Mouse (Mus musculus): ENCODE measurements around the gene Rcn3. TPM values are rescaled to one million over a fixed set of nuclear protein-coding genes. Genes with fewer than 3 reads are reported as not detected.
"Not testable (repeated sequence)": the region's sequence is repeated elsewhere in the genome, so short reads cannot be mapped to it uniquely, and the experiment has no call there.

Rcn3 gene
- total RNA-seq, 2 experiments from 2014 or later, result 3.8 to 4.9 TPM

DNA sequence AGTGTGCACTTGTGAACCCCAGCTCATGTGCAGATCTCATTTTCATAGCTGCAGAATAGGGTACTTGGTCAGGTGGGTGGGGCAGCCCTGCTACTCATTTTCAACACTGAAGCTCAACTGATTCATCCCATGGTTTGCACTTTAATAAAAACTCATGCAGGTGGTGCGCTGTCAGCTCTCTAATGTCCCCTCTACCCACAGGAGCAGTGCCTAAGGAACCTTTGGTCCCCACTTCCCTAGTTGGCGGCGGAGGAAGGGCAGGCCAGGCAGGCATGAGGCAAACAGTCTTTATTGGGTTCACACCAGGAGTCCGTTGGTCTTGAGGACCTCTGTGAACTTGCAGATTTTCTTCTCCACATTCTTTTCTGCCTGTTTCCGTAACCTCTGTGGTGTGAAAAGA is 33.6 kb upstream of the Rcn3 start:
- intact Hi-C loops (cut with DNase I), result not testable (repeated sequence)

DNA sequence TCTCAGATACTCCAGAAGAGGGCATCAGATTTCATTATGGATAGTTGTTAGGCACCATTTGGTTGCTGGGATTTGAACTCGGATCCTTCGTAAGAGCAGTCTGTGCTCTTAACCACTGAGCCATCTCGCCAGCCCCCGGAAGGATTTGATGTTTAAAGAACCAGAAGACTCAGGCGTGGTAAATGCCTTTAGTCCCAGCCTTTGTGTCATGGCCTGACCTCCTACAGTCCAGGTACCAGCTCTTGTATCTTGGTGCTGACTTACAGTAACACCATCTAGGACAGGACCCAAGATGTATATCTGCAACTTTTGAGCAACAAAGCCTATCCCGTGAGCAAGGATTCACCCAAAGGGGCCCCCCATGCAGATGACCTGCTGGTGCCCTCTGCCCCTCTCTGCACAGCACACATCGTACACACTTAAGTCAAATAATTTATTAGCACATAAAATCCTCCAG is 33.2 kb upstream of the Rcn3 start:
- intact Hi-C loops (cut with DNase I), result no loop called here
- no peak for DNase-seq (ENCODE audit: low spot score in 2 of 2)

More for the DNA sequence above, 33.6 kb upstream of the Rcn3 start:
- not testable (repeated sequence) for DNase-seq (ENCODE audit: low spot score in 2 of 2)

DNA sequence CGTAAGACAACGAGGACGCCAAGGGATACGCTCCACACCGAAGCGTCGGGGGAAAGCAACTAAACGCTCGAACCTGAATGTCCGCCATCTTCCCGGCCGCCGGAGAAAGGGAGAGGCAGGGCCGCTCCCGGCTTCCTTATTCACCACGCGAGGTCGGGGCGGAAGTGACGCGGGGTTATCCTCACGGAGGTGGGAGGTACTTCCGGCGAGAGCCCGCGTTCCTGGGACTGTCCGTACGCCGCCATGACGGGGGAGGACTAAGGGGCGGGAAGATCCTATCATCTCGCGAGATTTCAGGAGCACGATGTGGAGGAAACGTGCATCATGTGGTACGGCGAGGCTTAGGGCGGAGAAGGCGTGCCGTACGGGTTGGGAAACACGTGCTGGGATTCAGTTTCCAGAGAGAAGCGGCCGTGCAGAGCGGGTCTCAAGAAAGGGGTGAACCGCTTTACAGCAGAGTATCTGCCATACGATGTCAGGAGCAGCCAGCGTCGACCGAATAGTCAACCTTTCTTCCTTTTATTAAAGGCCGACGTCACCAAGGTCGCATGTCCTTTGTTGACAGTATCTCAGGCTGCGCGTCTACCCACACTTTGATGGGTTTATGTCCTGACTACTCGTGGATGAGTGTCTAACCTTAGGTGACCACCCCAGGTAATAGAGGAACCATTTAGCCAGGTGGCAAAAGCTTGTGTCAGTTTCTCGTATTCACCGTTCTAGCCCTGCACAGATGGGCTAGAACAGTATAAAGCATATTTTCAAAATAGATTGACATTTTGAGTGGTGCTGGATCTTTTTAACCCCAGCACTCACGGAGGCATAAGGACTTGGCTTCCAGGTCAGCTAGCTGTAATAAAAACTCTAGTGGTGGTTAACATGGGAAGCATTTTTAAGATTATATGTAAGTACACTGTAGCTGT is 32.5 kb upstream of the Rcn3 start, which contains the start of gene Rps11:
Gene Rps11, minus strand, starts transcription at position 216 of the 920 bp plus-strand sequence.
- peak; percentile 98 to 99 for DNase-seq (ENCODE audit: low spot score in 2 of 2)
- intact Hi-C loops (cut with DNase I), result loop anchor here (5.0 kb wide), 1 partner anchor 42 kb away; no protein-coding TSS in a partner anchor

DNA sequence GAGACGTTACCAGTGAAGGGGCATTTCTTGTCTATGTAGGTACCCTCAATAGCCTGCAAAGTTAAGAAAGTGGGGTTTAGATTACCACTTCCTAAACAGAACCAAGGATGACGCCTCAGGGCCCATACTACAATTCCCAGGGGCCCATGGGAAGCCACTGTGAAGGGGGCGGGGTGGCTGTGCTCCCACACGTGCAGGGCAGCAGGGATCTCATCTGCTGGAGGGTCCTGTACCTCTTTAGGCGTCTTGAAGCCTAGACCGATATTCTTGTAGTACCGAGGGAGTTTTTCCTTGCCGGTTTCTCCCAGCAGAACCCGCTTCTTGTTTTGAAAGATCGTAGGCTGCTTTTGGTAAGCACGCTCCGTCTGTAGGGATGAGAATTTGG is 31.2 kb upstream of the Rcn3 start:
- no peak for DNase-seq (ENCODE audit: low spot score in 2 of 2)
- intact Hi-C loops (cut with DNase I), result loop anchor here (5.0 kb wide), 1 partner anchor 41 kb away; no protein-coding TSS in a partner anchor

DNA sequence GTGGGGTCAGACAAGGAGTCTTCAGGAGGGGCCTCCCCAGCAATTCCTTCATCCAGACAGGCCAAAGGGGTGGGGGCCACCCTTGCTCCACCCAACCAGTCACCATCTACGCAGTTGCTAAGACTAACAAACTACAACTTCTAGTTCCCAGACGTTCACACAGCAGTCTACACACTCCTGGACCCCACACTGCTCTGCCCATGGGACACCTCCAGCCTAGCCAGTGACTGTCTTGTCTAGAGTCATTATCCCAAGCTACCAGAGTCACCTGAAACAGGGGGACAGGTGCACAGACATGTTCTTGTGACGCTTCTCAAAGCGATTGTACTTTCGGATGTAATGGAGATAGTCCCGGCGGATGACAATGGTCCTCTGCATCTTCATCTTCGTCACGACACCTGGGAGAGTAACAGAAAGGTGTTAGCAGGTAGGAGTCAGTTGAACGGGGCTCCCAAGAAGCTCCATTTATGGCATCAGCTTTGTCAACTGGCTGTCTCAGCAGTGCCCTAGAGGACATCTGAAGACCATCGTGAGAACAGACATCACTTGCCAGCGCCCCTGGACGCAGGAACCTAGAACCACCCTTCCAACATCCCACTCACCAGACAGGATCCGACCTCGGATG is 30.7 kb upstream of the Rcn3 start:
- no peak for DNase-seq (ENCODE audit: low spot score in 2 of 2)
- intact Hi-C loops (cut with DNase I), result loop anchor here (5.0 kb wide), 1 partner anchor 40 kb away; no protein-coding TSS in a partner anchor

DNA sequence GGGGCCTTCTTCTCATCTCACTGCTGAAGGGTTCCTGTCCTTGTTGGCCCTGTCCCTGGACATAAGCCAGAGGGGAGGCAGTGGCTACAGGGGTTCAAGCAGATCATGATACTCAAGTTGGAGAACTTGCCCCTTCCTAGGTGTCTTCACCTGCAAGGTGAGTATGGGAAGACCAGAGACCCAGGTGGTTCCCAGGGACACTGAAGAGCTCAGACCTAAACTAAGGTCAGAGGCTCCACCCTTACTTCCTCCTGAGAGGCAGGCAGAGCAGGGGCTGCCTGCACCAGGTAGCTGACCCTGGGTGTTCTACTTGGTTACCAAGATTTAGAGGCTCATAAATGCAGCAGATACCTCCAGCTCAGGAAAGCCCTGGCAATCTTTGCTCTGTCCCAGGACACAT is 29.9 kb upstream of the Rcn3 start:
- DNase-seq (ENCODE audit: low spot score in 2 of 2), result no peak
- intact Hi-C loops (cut with DNase I), result loop anchor here (5.0 kb wide), 1 partner anchor 40 kb away; no protein-coding TSS in a partner anchor

DNA sequence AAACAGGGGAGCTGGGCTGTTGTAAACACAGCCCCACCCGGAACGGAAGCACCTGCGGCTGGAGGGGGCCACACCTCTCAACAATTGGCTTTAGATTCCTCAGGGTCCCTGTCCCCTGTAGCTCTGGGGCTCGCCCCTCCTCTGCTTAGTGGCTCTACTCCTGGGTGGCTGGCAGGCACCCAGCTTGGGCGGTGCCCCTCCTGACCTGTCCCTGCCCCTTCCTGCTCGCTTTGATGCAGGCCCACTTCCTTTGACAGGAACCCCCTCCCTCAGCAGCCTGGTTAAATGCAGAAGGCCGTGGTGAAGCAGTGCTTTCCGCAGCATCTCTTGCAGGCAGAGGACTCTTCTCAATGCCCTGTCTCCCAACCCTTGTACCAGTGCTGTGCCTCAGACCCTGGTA is 29.4 kb upstream of the Rcn3 start:
- intact Hi-C loops (cut with DNase I), result loop anchor here (5.0 kb wide), 1 partner anchor 39 kb away; no protein-coding TSS in a partner anchor
- no peak for DNase-seq (ENCODE audit: low spot score in 2 of 2)

DNA sequence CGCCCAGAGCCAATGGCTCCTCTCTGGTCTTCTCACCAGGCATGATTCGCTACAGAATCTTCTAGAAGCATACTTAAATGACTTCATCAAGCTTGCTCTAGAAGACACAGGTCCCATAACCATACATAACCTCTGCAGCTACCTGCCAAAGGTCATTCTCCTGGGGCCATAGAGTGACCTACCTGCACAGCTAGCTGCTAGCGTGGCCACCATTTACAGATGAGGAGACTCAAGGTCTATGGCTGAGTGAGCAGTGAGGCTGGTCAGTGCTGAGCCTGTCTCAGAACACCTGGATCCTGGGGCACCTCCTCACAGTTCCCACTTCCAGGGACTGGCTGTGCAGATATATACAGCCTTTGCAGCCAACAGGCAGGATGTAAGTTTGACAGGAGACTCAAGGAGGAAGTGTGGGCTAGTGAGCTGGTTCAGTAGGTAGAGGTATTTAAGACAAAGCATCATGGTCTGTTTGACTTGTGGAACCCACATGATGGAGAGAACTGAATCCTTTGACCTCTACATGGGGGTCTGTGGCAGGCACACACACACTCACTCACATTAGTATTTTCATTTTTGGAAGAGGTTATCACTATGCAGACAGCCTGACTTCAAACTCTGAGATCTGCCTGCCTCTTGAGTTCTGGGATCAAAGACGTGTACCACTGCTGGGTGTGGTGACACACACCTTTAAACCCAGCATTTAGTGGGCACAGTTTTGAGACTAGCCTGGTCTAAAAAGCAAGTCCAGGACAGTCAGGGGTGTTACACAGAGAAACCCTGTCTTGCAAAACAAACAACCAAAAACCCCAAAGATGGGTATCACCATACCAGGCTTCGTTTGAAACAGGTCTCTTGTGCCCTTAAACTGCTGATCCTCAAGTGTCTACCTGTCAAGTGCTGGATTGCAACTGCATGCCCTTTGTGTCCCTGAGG is 28.0 kb upstream of the Rcn3 start:
- DNase-seq (ENCODE audit: low spot score in 2 of 2), result no peak
- intact Hi-C loops (cut with DNase I), result loop anchor here (5.0 kb wide), 1 partner anchor 38 kb away; no protein-coding TSS in a partner anchor

DNA sequence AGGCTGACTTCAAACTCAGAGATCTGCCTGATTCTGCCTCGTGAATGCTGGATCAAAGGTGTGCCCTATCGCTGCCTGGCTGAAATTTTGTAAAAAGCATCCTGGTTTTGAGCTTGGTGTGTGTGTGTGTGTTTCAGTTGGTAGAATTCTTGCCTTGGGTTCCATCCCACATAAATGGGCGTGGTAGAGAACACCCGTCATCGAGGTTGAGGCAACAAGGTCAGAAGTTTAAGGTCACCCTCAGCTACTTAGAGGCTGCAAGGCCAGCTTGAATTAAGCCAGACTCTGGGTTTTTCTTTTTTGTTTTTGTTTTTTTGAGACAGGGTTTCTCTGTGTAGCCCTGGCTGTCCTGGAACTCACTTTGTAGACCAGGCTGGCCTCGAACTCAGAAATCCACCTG is 26.3 kb upstream of the Rcn3 start:
- intact Hi-C loops (cut with DNase I), result no loop called here
- DNase-seq (ENCODE audit: low spot score in 2 of 2), result no peak

DNA sequence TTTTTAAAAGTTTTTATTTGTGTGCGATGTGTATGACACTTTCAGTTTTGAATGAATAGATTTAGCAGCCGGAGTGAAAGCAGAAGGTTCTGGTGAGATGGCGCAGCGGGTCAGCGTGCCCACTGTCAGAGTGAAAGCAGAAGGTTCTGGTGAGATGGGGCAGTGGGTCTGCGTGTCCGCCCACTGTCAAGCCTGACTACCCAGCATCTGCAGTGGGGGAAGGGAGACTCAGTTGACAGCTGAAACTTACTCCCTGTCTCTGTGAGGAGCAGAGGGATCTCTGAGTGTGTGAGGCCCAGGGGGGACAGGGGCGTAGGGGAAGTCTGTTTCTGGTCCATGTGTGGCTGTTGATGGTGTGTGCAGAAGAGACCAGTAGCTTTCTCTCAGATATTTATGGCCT is 25.5 kb upstream of the Rcn3 start:
- intact Hi-C loops (cut with DNase I), result no loop called here

DNA sequence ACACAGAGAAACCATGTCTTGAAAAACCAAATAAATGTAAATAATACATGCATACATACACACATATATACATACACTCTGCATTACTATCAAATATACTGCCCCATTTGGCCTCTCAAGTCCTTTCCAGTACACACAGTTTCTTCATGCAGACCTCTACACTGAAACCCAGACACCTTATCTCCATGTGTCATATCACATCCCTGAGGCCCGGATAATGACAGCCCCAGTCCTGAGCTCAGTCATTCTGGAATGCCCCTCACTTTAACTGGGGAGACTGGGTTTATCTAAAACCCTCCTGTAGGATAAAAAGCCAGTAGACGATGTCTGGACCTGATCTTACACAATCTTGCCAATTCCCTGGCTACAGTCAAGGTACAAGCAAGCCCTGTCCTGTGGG is 21.5 kb upstream of the Rcn3 start:
- no peak for DNase-seq (ENCODE audit: low spot score in 2 of 2)
- intact Hi-C loops (cut with DNase I), result no loop called here

More for the DNA sequence above, 25.5 kb upstream of the Rcn3 start:
- DNase-seq (ENCODE audit: low spot score in 2 of 2), result no peak

DNA sequence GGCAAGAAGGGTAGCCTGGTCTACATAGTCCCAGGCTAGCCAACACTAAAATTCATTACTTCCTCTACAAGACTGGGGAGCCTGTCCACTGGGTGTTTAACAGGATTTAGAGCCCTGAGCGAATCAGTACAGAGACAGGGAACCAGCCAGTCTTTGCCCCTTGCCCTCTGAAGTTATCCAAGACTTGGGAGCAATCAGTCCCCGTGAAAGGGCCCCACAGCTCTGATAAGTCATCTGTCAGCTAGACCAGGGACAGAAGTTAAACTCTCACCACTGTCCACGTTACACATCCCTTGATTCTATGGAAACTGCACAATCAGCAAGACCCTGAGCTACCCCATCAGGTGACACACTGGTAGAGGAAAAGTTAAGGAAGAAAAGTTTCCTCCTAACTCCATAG is 20.5 kb upstream of the Rcn3 start:
- intact Hi-C loops (cut with DNase I), result no loop called here
- no peak for DNase-seq (ENCODE audit: low spot score in 2 of 2)

DNA sequence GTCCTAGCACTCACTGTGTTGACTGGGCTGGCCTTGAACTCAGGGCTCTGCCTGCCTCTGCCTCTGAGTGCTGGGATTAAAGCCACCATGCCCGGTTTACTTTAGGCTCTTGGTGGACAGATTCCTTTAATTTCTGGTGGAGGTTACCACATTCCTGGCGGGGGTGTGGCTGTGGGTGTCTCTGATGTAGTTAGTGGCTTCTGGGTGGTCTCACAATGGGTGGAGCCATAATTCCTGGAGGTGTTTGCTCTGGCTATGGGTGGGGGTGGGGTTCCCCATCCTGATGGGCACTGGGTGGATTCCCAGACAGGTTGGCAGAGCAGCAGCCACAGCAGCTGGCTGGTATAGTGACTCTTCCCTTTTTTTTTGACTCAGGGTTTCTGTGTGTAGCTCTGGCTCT is 19.9 kb upstream of the Rcn3 start:
- intact Hi-C loops (cut with DNase I), result no loop called here
- no peak for DNase-seq (ENCODE audit: low spot score in 2 of 2)

DNA sequence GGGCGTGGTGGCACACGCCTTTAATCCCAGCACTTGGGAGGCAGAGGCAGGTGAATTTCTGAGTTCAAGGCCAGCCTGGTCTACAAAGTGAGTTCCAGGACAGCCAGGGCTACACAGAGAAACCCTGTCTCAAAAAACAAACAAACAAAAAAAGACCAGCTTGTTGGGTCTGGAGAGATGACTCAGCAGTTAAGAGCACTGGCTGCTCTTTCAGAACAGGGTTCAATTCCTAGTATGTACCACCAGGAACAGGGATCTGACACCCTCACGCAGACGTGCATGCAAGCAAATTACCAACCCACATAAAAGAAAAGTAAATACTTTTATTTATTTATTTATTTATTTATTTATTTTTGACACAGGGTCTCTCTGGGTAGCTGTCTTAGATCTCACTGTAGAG is 18.1 kb upstream of the Rcn3 start:
- DNase-seq (ENCODE audit: low spot score in 2 of 2); intact Hi-C loops (cut with DNase I): not testable (repeated sequence)

DNA sequence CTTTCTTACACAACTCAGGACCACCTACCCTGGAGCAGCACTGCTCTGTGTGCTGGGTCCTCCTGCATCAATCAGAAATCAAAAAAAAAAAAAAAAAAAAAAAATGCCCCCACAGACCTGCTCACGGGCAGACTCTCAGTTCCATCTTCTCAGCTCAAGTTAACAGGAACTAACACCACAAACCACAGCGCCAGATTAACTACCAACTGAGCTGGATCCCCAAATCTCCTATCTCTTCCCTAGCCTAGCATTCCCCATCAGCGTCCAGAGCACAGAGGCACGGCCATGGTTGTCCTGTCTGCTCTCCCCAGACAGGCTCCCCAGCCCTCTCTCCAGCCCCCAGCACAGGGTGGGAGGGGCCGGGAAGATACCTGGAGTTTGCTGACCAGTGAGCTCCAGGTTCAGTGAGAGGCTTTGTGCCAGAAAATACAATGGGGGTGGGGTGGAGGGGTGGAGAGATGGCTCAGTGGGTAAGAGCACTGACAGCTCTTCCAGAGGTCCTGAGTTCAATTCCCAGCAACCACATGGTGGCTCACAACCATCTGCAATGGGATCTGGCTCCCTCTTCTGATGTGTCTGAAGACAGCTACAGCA is 15.1 kb upstream of the Rcn3 start:
- no peak for DNase-seq (ENCODE audit: low spot score in 2 of 2)
- intact Hi-C loops (cut with DNase I), result no loop called here

DNA sequence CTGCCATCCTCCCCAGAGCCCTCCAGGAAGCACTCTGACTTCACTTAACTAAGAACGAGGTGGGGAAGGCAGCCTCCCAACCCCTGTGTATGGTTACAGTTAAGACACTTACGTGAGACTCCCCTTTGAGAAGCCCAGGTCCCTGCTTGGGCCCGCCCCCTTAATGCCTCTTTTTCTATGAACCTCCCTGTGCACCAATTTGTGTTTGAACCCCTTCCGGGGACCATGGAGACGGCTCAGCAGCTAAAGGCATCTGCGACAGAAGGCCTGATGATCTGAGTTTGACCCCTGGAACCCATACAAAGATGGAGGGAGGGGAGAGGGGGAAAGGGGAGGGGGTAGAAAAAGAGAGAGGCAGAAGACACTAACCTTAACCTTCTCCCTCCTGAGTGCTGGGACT is 14.4 kb upstream of the Rcn3 start:
- DNase-seq (ENCODE audit: low spot score in 2 of 2), result no peak
- intact Hi-C loops (cut with DNase I), result no loop called here

DNA sequence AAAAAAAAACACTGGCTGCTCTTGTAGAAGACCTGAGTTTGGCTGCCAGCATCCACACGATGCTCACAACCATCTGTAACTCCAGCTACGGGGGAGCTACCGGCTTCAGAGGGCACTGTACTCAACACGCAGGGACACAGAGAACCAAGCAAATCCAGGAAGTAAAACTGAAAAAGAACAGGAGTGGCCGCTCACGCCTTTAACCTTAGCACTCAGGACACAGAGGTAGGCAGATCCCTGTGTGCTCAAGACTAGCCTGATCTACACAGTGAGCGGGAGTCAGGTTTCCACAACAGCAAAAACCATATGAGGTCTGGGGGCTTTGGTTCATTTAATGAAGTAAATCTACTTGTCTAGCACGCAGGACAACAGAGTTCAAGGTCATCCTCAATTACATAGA is 13.5 kb upstream of the Rcn3 start:
- intact Hi-C loops (cut with DNase I), result no loop called here
- no peak for DNase-seq (ENCODE audit: low spot score in 2 of 2)

DNA sequence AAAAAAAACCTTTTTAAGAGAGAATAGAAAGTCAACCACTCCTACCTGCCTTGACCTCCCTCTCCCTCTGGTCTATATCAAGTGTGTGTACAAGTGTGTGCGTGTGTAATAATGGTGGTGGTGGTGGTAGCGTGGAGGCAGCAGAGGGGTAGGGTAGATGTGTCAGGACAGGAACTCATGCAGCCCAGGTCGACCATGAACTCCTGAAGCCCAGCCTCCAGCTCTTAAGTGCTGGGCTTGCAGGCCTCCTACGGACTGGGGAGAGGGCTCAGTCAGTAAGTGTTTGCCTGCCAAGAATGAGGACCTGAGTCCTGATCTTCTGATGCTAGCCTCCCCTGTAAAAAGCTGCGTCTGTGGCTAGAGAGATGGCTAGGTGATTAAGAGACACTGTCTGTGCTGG is 12.9 kb upstream of the Rcn3 start:
- DNase-seq (ENCODE audit: low spot score in 2 of 2), result no peak
- intact Hi-C loops (cut with DNase I), result no loop called here

DNA sequence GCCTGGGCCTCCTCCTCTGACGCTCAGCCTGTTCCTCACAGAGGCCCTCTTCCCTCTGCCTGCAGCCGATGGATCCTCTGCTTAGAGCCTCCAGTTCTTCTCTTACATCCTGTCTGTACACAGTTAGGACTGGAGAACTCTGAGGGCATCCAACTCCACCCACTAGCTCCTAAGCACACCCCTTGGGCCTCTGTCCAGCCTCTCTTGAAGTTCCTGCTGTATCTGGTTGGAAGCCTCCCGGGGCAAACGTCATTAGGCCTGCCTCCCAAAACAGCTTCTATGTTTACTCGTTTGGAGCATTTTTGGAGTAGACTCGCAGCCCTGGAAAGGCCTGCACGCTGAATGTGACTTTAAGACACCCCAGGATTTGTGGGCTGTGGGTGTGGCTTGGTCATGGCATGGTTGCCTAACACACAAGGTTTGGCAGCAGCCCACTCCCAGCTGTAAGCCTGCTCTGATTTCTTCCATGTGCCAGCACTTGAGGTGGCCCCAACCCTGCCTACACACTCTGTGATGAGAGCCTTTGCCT is 11.7 kb upstream of the Rcn3 start, which contains the start of gene Fcgrt:
Gene Fcgrt, minus strand, starts transcription at position 200 of the 529 bp plus-strand sequence.
- intact Hi-C loops (cut with DNase I), result no loop called here

More for the DNA sequence above, 11.7 kb upstream of the Rcn3 start, which contains the start of gene Fcgrt:
- peak; percentile 18 to 33 for DNase-seq (ENCODE audit: low spot score in 2 of 2)
